ENCODE assay signal across 18 mouse cellular contexts in the genomic region with DNA sequence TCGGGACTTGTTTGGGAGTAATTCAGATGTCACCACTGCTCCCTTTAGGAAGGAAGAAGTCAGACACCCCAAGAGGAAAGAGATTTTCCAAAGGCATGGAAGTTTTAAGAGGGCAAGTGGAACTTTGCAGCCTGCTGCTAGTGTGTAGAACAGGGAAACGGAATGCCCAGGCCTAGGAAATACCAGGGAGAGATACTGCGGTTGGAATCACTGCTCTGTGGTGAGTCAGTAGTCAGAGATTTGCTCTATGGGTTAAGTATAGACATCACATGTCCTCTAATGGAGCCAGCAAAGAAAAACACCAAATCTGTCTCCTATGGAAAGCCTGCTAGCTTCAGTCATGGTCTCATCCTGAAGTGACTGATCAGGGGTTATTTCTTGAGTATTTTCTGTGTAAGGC. TPM values are rescaled to one million over a fixed set of nuclear protein-coding genes. Genes with fewer than 3 reads are reported as not detected.
"Had no signal": no experiment of that assay in that cellular context is flagged by ENCODE, and none has a peak within 500 bp of the region (broad histone marks: within the 10 kb centered on the region; RNA-seq: fewer than 3 reads in every experiment).

No protein-coding gene starts in this region.

- H3K27me3 ChIP-seq: midbrain, embryonic 13.5 days; midbrain, embryonic 15.5 days; neural tube, embryonic 12.5 days; stomach, embryonic 15.5 days had no signal

- ATAC-seq: midbrain, embryonic 13.5 days; midbrain, embryonic 15.5 days had no signal

- H3K9me3 ChIP-seq: megakaryocyte, embryonic 14.5 days; midbrain, embryonic 13.5 days; midbrain, embryonic 15.5 days; neural tube, embryonic 12.5 days; stomach, embryonic 15.5 days had no signal

- H3K27ac ChIP-seq: macrophage; midbrain, embryonic 13.5 days; midbrain, embryonic 15.5 days; neural tube, embryonic 12.5 days; stomach, embryonic 15.5 days; stomach, postnatal 0 days had no signal

- H3K4me2 ChIP-seq: lung, embryonic 14.5 days; midbrain, embryonic 11.5 days; midbrain, embryonic 13.5 days; midbrain, embryonic 15.5 days; neural tube, embryonic 12.5 days; stomach, embryonic 15.5 days had no signal

- H3K4me1 ChIP-seq: megakaryocyte, embryonic 14.5 days; midbrain, embryonic 13.5 days; midbrain, embryonic 15.5 days; neural tube, embryonic 12.5 days; stomach, embryonic 15.5 days had no signal

- DNase-seq: lung, adult 18-20 months; lung, embryonic 14.5 days; lung, postnatal 10 days; right cerebral cortex, postnatal 14 days; thymus, postnatal 14 days; thymus, postnatal 4 days had no signal

- H3K4me3 ChIP-seq: megakaryocyte, embryonic 14.5 days; midbrain, embryonic 13.5 days; midbrain, embryonic 15.5 days; neural tube, embryonic 12.5 days; stomach, embryonic 15.5 days had no signal

- H3K36me3 ChIP-seq: midbrain, embryonic 13.5 days; midbrain, embryonic 15.5 days; neural tube, embryonic 12.5 days; stomach, embryonic 15.5 days had no signal

- H3K9ac ChIP-seq: lung, embryonic 14.5 days; midbrain, embryonic 13.5 days; midbrain, embryonic 15.5 days; neural tube, embryonic 12.5 days; stomach, embryonic 15.5 days had no signal

RNA-seq across cellular contexts. Expression of gene Cdrt4, which starts 10.8 kb away (rescaled TPM):
- polyA plus RNA-seq: lung, embryonic 14.5 days; macrophage; midbrain, embryonic 11.5 days; midbrain, embryonic 13.5 days; midbrain, embryonic 15.5 days; midbrain, postnatal 0 days; neural tube, embryonic 14.5 days; spleen, adult 2 months; stomach, postnatal 0 days; thymus, postnatal 0 days had no signal
